8 mouse cellular contexts compared by ENCODE assay signal in genomic region chr16:22265849-22266376, GRCm38 (mm10). TPM values are rescaled to one million over a fixed set of nuclear protein-coding genes. Genes with fewer than 3 reads are reported as not detected.
A peak's percentile ranks its signal among the peaks of the same experiment; 100 is the strongest.
DNase-seq lines count a peak whose midpoint lies in the region; ATAC-seq lines count a peak whose summit lies in the region.

Gene Tra2b (minus strand): TSS chr16:22266005.

- H3K4me1 ChIP-seq in hindbrain, embryonic 15.5 days (replicated peaks), result peaks cover 31% of the 10 kb centered on the region

- H3K36me3 ChIP-seq in hindbrain, embryonic 15.5 days, result no peaks in the 10 kb centered on the region

- WGBS in hindbrain, embryonic 15.5 days, result under 1% methylated on average over 37 of the region's 38 CpGs

- H3K4me3 ChIP-seq in hindbrain, embryonic 15.5 days, result peak within 1 kb of the TSS; percentile 87

- no peaks in the 10 kb centered on the region for H3K9me3 ChIP-seq in hindbrain, embryonic 15.5 days

- H3K4me2 ChIP-seq in hindbrain, embryonic 15.5 days, result peak within 1 kb of the TSS; percentile 91

- DNase-seq in R1 (ENCODE audit: low read depth, low spot score), result peak; percentile 97
- DNase-seq in cerebellum, postnatal 25 days, result peak; percentile 97 to 98
- DNase-seq in frontal cortex, postnatal 36 days (ENCODE audit: low spot score in 2 of 2), result peak; percentile 97
- peak; percentile 96 for DNase-seq in left cerebral cortex, adult 11 months (ENCODE audit: low spot score)
- DNase-seq in lung, postnatal 4 days, result peak; percentile 98
- peak; percentile 98 for DNase-seq in retina, postnatal 7 days (ENCODE audit: low read depth, low spot score)
- DNase-seq in urinary bladder, adult 2 months (ENCODE audit: low spot score), result peak; percentile 96

- H3K9ac ChIP-seq in hindbrain, embryonic 15.5 days, result peak within 1 kb of the TSS; percentile 93

- peak within 1 kb of the TSS; percentile 99 for H3K27ac ChIP-seq in hindbrain, embryonic 15.5 days (replicated peaks)

- no peaks in the 10 kb centered on the region for H3K27me3 ChIP-seq in hindbrain, embryonic 15.5 days

- ATAC-seq in hindbrain, embryonic 15.5 days (ENCODE audit: low FRiP score, low read depth), result peak; percentile 98

RNA-seq across cellular contexts. Expression of gene Tra2b, which starts in this region (rescaled TPM):
- 239 and 250 TPM in 2 replicates for polyA plus RNA-seq in hindbrain, embryonic 15.5 days (2015; fragmentation: Nextera tagmentation; extraction: Ambion mirVana)
- polyA plus RNA-seq in urinary bladder, adult 2 months (2012; rRNA removed), result 78.6 and 86.4 TPM in 2 replicates

Comparison
In these comparisons a context has a peak if more than half of its experiments do, and no peak if none do; other contexts are left out.
1. Peak in every context shown above with its lines: DNase-seq, ATAC-seq, H3K4me3 ChIP-seq and H3K27ac ChIP-seq.